Mouse (Mus musculus): ENCODE data around the gene Rpl27. TPM values are rescaled to one million over a fixed set of nuclear protein-coding genes. Genes with fewer than 3 reads are reported as not detected.

Rpl27 gene
- polyA plus RNA-seq, 1 experiment from 2014 or later: 439 TPM

- Histone ChIP-seq H3K27me3 (replicated peaks; ENCODE audit: control insufficient read depth, insufficient read depth, low read length) (no peaks in the 10 kb centered on the region), H3K4me2 (ENCODE audit: low read length) (no peak overlapping the region), H3K4me1 (replicated peaks; ENCODE audit: control insufficient read depth, insufficient read depth, low read length) (0 out of 2 replicates have a peak, but pooled peaks cover 2% of the 10 kb centered on the region), H3K9ac (ENCODE audit: low read length) (no peak overlapping the region), H3K27ac (ENCODE audit: low read depth) (no peak overlapping the region), H3K36me3 (ENCODE audit: control insufficient read depth, insufficient read depth, low read length) (peaks cover 6% of the 10 kb centered on the region), H3K9me3 (ENCODE audit: control insufficient read depth, low read length) (no peaks in the 10 kb centered on the region), H3K4me3 (ENCODE audit: low read depth, low read length) (no peak overlapping the region)
- ATAC-seq (replicated peaks; ENCODE audit: low FRiP score, low TSS enrichment, low read depth) (no peak), DNase-seq (ENCODE audit: low spot score) (no peak)
- 86% methylated on average over 3 of the region's 3 CpGs for WGBS
Observed at GRCm38 (mm10) chr11:101450394-101450793, 8.3 kb downstream of the Rpl27 start.

GRCm38 (mm10) chr11:101451536-101451935 lies 9.4 kb downstream of the Rpl27 start:
- no peak overlapping the region for H3K4me2 ChIP-seq (ENCODE audit: low read length)
- no peaks in the 10 kb centered on the region for H3K9me3 ChIP-seq (ENCODE audit: control insufficient read depth, low read length)
- no peak overlapping the region for H3K4me3 ChIP-seq (ENCODE audit: low read depth, low read length)
- ATAC-seq (replicated peaks; ENCODE audit: low FRiP score, low TSS enrichment, low read depth) (no peak), DNase-seq (ENCODE audit: low spot score) (no peak)
- 89% methylated on average over 10 of the region's 10 CpGs for WGBS
- no peaks in the 10 kb centered on the region for H3K27me3 ChIP-seq (replicated peaks; ENCODE audit: control insufficient read depth, insufficient read depth, low read length)
- no peaks in the 10 kb centered on the region for H3K36me3 ChIP-seq (ENCODE audit: control insufficient read depth, insufficient read depth, low read length)
- 0 out of 2 replicates have a peak, but pooled peaks cover 2% of the 10 kb centered on the region for H3K4me1 ChIP-seq (replicated peaks; ENCODE audit: control insufficient read depth, insufficient read depth, low read length)
- no peak overlapping the region for H3K9ac ChIP-seq (ENCODE audit: low read length)
- H3K27ac ChIP-seq (ENCODE audit: low read depth): no peak overlapping the region

- H3K9me3 ChIP-seq (ENCODE audit: control insufficient read depth, low read length): no peaks in the 10 kb centered on the region
- H3K4me3 ChIP-seq (ENCODE audit: low read depth, low read length): no peak overlapping the region
- no peaks in the 10 kb centered on the region for H3K27me3 ChIP-seq (replicated peaks; ENCODE audit: control insufficient read depth, insufficient read depth, low read length)
- H3K4me1 ChIP-seq (replicated peaks; ENCODE audit: control insufficient read depth, insufficient read depth, low read length): 0 out of 2 replicates have a peak, but pooled peaks cover 2% of the 10 kb centered on the region
- H3K4me2 ChIP-seq (ENCODE audit: low read length): no peak overlapping the region
- H3K9ac ChIP-seq (ENCODE audit: low read length): no peak overlapping the region
- ATAC-seq (replicated peaks; ENCODE audit: low FRiP score, low TSS enrichment, low read depth) (no peak), DNase-seq (ENCODE audit: low spot score) (no peak)
- no peak overlapping the region for H3K27ac ChIP-seq (ENCODE audit: low read depth)
- 71% methylated on average over 10 of the region's 10 CpGs for WGBS
- H3K36me3 ChIP-seq (ENCODE audit: control insufficient read depth, insufficient read depth, low read length): 0 out of 2 replicates have a peak, but pooled peaks cover under 1% of the 10 kb centered on the region
Observed at GRCm38 (mm10) chr11:101452093-101452774, 10.1 kb downstream of the Rpl27 start.

- Histone ChIP-seq H3K36me3 (ENCODE audit: control insufficient read depth, insufficient read depth, low read length) (peaks cover 17% of the 10 kb centered on the region; the same call in 1 of the 2 replicates), H3K4me2 (ENCODE audit: low read length) (no peak overlapping the region), H3K9me3 (ENCODE audit: control insufficient read depth, low read length) (no peaks in the 10 kb centered on the region), H3K9ac (ENCODE audit: low read length) (no peak overlapping the region), H3K4me1 (replicated peaks; ENCODE audit: control insufficient read depth, insufficient read depth, low read length) (peaks cover 4% of the 10 kb centered on the region; the same call in 1 of the 2 replicates), H3K4me3 (ENCODE audit: low read depth, low read length) (no peak overlapping the region), H3K27ac (ENCODE audit: low read depth) (no peak overlapping the region), H3K27me3 (replicated peaks; ENCODE audit: control insufficient read depth, insufficient read depth, low read length) (no peaks in the 10 kb centered on the region)
- DNase-seq (ENCODE audit: low spot score) (no peak), ATAC-seq (replicated peaks; ENCODE audit: low FRiP score, low TSS enrichment, low read depth) (no peak)
- 71% methylated on average over 6 of the region's 6 CpGs for WGBS
Observed at GRCm38 (mm10) chr11:101454702-101455101, 12.6 kb downstream of the Rpl27 start.

GRCm38 (mm10) chr11:101455627-101456026 lies 13.5 kb downstream of the Rpl27 start:
- H3K4me2 ChIP-seq (ENCODE audit: low read length): no peak overlapping the region
- peaks cover 23% of the 10 kb centered on the region; the same call in 1 of the 2 replicates for H3K36me3 ChIP-seq (ENCODE audit: control insufficient read depth, insufficient read depth, low read length)
- H3K4me1 ChIP-seq (replicated peaks; ENCODE audit: control insufficient read depth, insufficient read depth, low read length): peaks cover 4% of the 10 kb centered on the region; the same call in 1 of the 2 replicates
- no peak overlapping the region for H3K9ac ChIP-seq (ENCODE audit: low read length)
- DNase-seq (ENCODE audit: low spot score): no peak
- H3K4me3 ChIP-seq (ENCODE audit: low read depth, low read length): no peak overlapping the region
- H3K9me3 ChIP-seq (ENCODE audit: control insufficient read depth, low read length): no peaks in the 10 kb centered on the region
- no peak for ATAC-seq (replicated peaks; ENCODE audit: low FRiP score, low TSS enrichment, low read depth)
- 75% methylated on average over 7 of the region's 7 CpGs for WGBS
- H3K27me3 ChIP-seq (replicated peaks; ENCODE audit: control insufficient read depth, insufficient read depth, low read length): no peaks in the 10 kb centered on the region
- no peak overlapping the region for H3K27ac ChIP-seq (ENCODE audit: low read depth)

GRCm38 (mm10) chr11:101457631-101458030 lies 15.5 kb downstream of the Rpl27 start:
- H3K27ac ChIP-seq (ENCODE audit: low read depth): no peak overlapping the region
- peaks cover 41% of the 10 kb centered on the region for H3K36me3 ChIP-seq (ENCODE audit: control insufficient read depth, insufficient read depth, low read length)
- ATAC-seq (replicated peaks; ENCODE audit: low FRiP score, low TSS enrichment, low read depth) (no peak), DNase-seq (ENCODE audit: low spot score) (no peak)
- no peak overlapping the region for H3K4me2 ChIP-seq (ENCODE audit: low read length)
- no peak overlapping the region for H3K4me3 ChIP-seq (ENCODE audit: low read depth, low read length)
- H3K9ac ChIP-seq (ENCODE audit: low read length): no peak overlapping the region
- no peaks in the 10 kb centered on the region for H3K27me3 ChIP-seq (replicated peaks; ENCODE audit: control insufficient read depth, insufficient read depth, low read length)
- H3K9me3 ChIP-seq (ENCODE audit: control insufficient read depth, low read length): no peaks in the 10 kb centered on the region
- 89% methylated on average over 9 of the region's 9 CpGs for WGBS
- peaks cover 9% of the 10 kb centered on the region for H3K4me1 ChIP-seq (replicated peaks; ENCODE audit: control insufficient read depth, insufficient read depth, low read length)

- DNase-seq (ENCODE audit: low spot score): no peak
- 82% methylated on average over 12 of the region's 12 CpGs for WGBS
- H3K27ac ChIP-seq (ENCODE audit: low read depth): no peak overlapping the region
- H3K27me3 ChIP-seq (replicated peaks; ENCODE audit: control insufficient read depth, insufficient read depth, low read length): no peaks in the 10 kb centered on the region
- peaks cover 15% of the 10 kb centered on the region for H3K4me1 ChIP-seq (replicated peaks; ENCODE audit: control insufficient read depth, insufficient read depth, low read length)
- no peak overlapping the region for H3K9ac ChIP-seq (ENCODE audit: low read length)
- no peak for ATAC-seq (replicated peaks; ENCODE audit: low FRiP score, low TSS enrichment, low read depth)
- H3K9me3 ChIP-seq (ENCODE audit: control insufficient read depth, low read length): no peaks in the 10 kb centered on the region
- H3K4me2 ChIP-seq (ENCODE audit: low read length): no peak overlapping the region
- H3K36me3 ChIP-seq (ENCODE audit: control insufficient read depth, insufficient read depth, low read length): peaks cover 41% of the 10 kb centered on the region
- H3K4me3 ChIP-seq (ENCODE audit: low read depth, low read length): no peak overlapping the region
Observed at GRCm38 (mm10) chr11:101458217-101458616, 16.1 kb downstream of the Rpl27 start.

GRCm38 (mm10) chr11:101459716-101460115 lies 17.6 kb downstream of the Rpl27 start:
- no peak overlapping the region for H3K9ac ChIP-seq (ENCODE audit: low read length)
- no peaks in the 10 kb centered on the region for H3K9me3 ChIP-seq (ENCODE audit: control insufficient read depth, low read length)
- 32% methylated on average over 6 of the region's 6 CpGs for WGBS
- peaks cover 41% of the 10 kb centered on the region for H3K36me3 ChIP-seq (ENCODE audit: control insufficient read depth, insufficient read depth, low read length)
- no peak for DNase-seq (ENCODE audit: low spot score)
- no peak for ATAC-seq (replicated peaks; ENCODE audit: low FRiP score, low TSS enrichment, low read depth)
- H3K4me2 ChIP-seq (ENCODE audit: low read length): no peak overlapping the region
- no peak overlapping the region for H3K27ac ChIP-seq (ENCODE audit: low read depth)
- peaks cover 22% of the 10 kb centered on the region for H3K4me1 ChIP-seq (replicated peaks; ENCODE audit: control insufficient read depth, insufficient read depth, low read length)
- H3K27me3 ChIP-seq (replicated peaks; ENCODE audit: control insufficient read depth, insufficient read depth, low read length): no peaks in the 10 kb centered on the region
- no peak overlapping the region for H3K4me3 ChIP-seq (ENCODE audit: low read depth, low read length)

GRCm38 (mm10) chr11:101460321-101460720 lies 18.2 kb downstream of the Rpl27 start:
- Histone ChIP-seq H3K27ac (ENCODE audit: low read depth) (no peak overlapping the region), H3K4me1 (replicated peaks; ENCODE audit: control insufficient read depth, insufficient read depth, low read length) (peaks cover 22% of the 10 kb centered on the region), H3K36me3 (ENCODE audit: control insufficient read depth, insufficient read depth, low read length) (peaks cover 41% of the 10 kb centered on the region), H3K27me3 (replicated peaks; ENCODE audit: control insufficient read depth, insufficient read depth, low read length) (no peaks in the 10 kb centered on the region), H3K9me3 (ENCODE audit: control insufficient read depth, low read length) (no peaks in the 10 kb centered on the region), H3K4me3 (ENCODE audit: low read depth, low read length) (no peak overlapping the region), H3K4me2 (ENCODE audit: low read length) (no peak overlapping the region), H3K9ac (ENCODE audit: low read length) (no peak overlapping the region)
- WGBS: 83% methylated on average over 15 of the region's 15 CpGs
- DNase-seq (ENCODE audit: low spot score) (no peak), ATAC-seq (replicated peaks; ENCODE audit: low FRiP score, low TSS enrichment, low read depth) (no peak)

Data from intestine, embryonic 14.5 days (tissue).